Mouse (Mus musculus) CH12.LX (cell line): ENCODE measurements at regions not wholly inside any gene's neighbourhood (a gene's known extent, or its start where the extent isn't known, plus 50 kb on each side); places are given as distances from the start of the nearest gene placed in this dataset.

Experiments used
- CTCF ChIP-seq, 2 experiments: IDR thresholded peaks in 1 of 2; conservative IDR thresholded peaks in 1 of 2; 2 replicates each; pipeline ENCODE4 v1.5.1; 2011 to 2012; ENCODE audit warnings: low read depth in 2 of 2, low read length in 2 of 2, improper control_type of control experiment in 1 of 2, inconsistent platforms in 1 of 2, mild to moderate bottlenecking in 1 of 2, moderate library complexity in 1 of 2
- EP300 ChIP-seq: IDR thresholded peaks from 2 replicates; pipeline ENCODE4 v1.6.1; 2011; ENCODE audit warnings: low read length, improper control_type of control experiment
- JUND ChIP-seq: conservative IDR thresholded peaks from 2 replicates; pipeline ENCODE4 v1.6.1; 2011; ENCODE audit warnings: low read depth, low read length, improper control_type of control experiment
- KAT2A ChIP-seq: IDR thresholded peaks from 2 replicates; pipeline ENCODE4 v1.6.1; 2012; ENCODE audit warnings: low read length, improper control_type of control experiment, inconsistent platforms; ENCODE audit not compliant: insufficient replicate concordance
- MAX ChIP-seq: IDR thresholded peaks from 2 replicates; pipeline ENCODE4 v1.6.1; 2011; ENCODE audit warnings: low read length, improper control_type of control experiment
- USF1 ChIP-seq: IDR thresholded peaks from 2 replicates; pipeline ENCODE4 v1.6.1; 2014; ENCODE audit warnings: low read depth, mild to moderate bottlenecking, inconsistent platforms, low read length, improper control_type of control experiment

DNA sequence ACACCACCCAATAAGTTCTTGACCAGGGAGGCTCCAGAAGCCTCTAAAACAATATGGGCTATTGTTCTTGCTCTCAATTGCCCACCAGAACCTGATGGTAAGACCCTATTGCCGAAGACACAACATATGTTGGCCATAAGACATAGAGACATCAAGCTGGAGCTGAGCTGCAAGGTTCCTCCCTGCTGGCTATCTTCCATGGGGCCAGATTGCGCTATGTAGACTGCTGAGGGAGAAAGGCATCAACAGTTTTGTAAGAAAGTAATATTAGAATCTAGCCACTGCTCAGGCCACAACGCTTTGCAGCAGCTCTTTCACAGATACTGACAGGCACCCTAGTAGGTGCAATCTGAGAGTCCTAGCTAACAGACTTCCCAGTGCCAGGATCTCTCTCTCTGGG is 144.2 kb downstream of the Erv3 start:
- TF ChIP-seq MAX = no peak
- no peak for TF ChIP-seq EP300
- TF ChIP-seq CTCF (conservative IDR thresholded peaks at IDR 0.05 in 1 of 2, IDR thresholded peaks at IDR 0.05 in 1 of 2; ENCODE audit: low read depth in 2 of 2, low read length in 2 of 2) = no peak
- TF ChIP-seq USF1 = no peak
- TF ChIP-seq JUND = no peak
- no peak for TF ChIP-seq KAT2A
